Mouse (Mus musculus) megakaryocyte, embryonic 14.5 days (primary cell): ENCODE results near the gene Txndc2. TPM values are rescaled to one million over a fixed set of nuclear protein-coding genes. Genes with fewer than 3 reads are reported as not detected.
A peak's percentile ranks its signal among the peaks of the same experiment; 100 is the strongest.

ENCODE experiments used
- H3K27me3 ChIP-seq: replicated peaks from 2 replicates; pipeline ENCODE3; 2012; ENCODE audit warnings: inconsistent platforms
- H3K36me3 ChIP-seq: replicated peaks from 2 replicates; pipeline ENCODE3; 2012; ENCODE audit warnings: low read length, inconsistent platforms, mixed read lengths
- H3K4me1 ChIP-seq: 2 replicates; pipeline ENCODE4 v1.6.1; 2012; ENCODE audit warnings: inconsistent platforms
- H3K4me3 ChIP-seq: replicated peaks from 2 replicates; pipeline ENCODE3; 2012; ENCODE audit warnings: moderate library complexity, mild to moderate bottlenecking, inconsistent platforms
- H3K9me3 ChIP-seq: 2 replicates; pipeline ENCODE4 v1.6.1; 2012; ENCODE audit warnings: inconsistent platforms
- FLI1 ChIP-seq: IDR thresholded peaks from 2 replicates; pipeline ENCODE4 v1.6.1; 2012; ENCODE audit warnings: low read length, inconsistent platforms, mixed read lengths
- GATA1 ChIP-seq: IDR thresholded peaks from 3 replicates; pipeline ENCODE4 v1.6.1; 2012; ENCODE audit warnings: mixed read lengths, low read length, inconsistent platforms, borderline replicate concordance
- polyA plus RNA-seq: library from polyadenylated mRNA; stranded (reverse); fragments of >175 nt; gene quantifications from 2 replicates; pipeline ENCODE4 v1.2.3, GENCODE M21; 2012; ENCODE audit warnings: low replicate concordance; ENCODE audit not compliant: insufficient read depth

Gene Txndc2
- polyA plus RNA-seq, 1 experiment, result not detected

DNA sequence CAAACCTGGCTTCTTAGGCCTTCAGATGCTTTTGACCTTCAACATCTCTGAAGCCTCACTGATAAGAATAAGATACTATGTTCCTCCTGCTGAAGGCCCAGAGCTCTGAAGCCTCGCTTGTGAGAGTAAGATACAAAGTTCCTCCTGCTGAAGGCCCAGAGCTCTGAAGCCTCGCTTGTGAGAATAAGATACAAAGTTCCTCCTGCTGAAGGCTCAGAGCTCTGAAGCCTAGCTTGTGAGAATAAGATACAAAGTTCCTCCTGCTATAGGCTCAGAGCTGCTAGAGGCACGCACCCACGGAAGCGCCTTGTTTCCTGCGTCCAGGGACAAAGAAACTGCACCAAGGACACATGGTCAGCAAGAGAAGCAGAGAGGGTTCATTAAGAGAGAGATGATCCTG is 14.8 kb upstream of the Txndc2 start:
- H3K4me3 ChIP-seq, result no peak overlapping the region
- peaks cover 12% of the 10 kb centered on the region for H3K4me1 ChIP-seq
- H3K36me3 ChIP-seq, result peaks cover 5% of the 10 kb centered on the region
- TF ChIP-seq FLI1, result no peak
- no peaks in the 10 kb centered on the region for H3K9me3 ChIP-seq
- peaks cover 7% of the 10 kb centered on the region for H3K27me3 ChIP-seq

DNA sequence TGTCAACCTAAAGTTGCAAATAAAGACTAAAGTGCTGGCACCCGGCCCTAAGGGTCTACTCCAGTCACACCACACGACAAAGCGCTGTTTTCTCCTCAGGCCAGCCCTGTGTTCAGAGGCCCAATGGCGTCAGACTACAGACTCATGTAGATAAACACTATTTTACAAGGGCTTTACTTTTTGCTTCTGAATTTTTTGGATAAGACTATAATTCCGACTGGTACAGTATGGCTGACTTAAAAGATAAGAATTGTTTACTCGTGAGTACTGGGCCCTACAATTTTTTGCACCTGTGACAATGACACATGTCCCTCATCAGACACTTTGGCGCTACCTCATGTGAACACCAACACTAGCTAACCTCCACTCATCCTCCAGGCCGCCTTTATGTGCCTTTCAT is 14.1 kb upstream of the Txndc2 start:
- H3K9me3 ChIP-seq, result no peaks in the 10 kb centered on the region
- H3K36me3 ChIP-seq, result peaks cover 5% of the 10 kb centered on the region
- no peak overlapping the region for H3K4me3 ChIP-seq
- H3K27me3 ChIP-seq, result peaks cover 7% of the 10 kb centered on the region
- TF ChIP-seq FLI1 (no peak), GATA1 (no peak)
- H3K4me1 ChIP-seq, result peaks cover 12% of the 10 kb centered on the region

DNA sequence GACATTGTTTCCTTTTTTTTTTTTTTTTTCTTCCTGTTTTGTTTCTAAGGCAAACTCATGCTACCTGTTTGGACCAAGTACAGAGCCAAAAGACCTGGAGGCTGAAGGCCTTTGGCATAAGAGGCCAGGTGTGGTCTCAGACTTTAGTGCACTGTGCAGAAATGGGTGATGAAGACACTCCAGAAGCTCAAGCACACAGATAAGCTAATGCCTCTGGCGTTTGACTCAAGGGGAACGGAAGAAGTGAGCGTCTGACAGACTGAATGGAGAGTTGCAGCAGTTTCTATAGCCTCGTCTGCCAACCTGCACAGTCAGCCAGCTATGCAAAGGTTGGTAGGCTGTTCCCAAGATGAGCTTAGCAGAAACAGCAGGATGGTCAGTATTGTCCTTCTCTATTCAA is 13.6 kb upstream of the Txndc2 start:
- peaks cover 5% of the 10 kb centered on the region for H3K36me3 ChIP-seq
- peaks cover 7% of the 10 kb centered on the region for H3K27me3 ChIP-seq
- peaks cover 12% of the 10 kb centered on the region for H3K4me1 ChIP-seq
- no peaks in the 10 kb centered on the region for H3K9me3 ChIP-seq
- no peak for TF ChIP-seq GATA1
- no peak for TF ChIP-seq FLI1
- H3K4me3 ChIP-seq, result no peak overlapping the region

DNA sequence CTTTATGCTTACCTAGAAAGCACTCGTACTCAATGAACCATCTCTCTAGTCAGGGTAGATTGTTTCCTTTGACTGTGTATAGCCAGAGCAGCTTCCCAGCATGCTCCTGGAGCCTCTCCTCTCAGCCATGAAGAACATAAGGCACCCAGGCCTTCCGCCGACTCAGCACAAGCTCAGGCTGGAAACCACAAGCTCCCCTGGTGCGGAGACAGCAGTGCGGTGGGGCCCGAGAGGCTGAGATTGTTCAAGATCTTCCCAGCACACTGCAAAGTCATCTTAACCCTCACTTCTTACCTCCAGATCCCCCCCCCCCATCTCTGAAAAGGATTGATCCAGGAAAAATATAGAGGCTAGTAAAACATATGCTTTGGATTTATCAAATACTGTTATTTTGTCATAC is 8.6 kb upstream of the Txndc2 start:
- TF ChIP-seq FLI1 (no peak), GATA1 (no peak)
- Histone ChIP-seq H3K4me1 (peaks cover 24% of the 10 kb centered on the region), H3K9me3 (peaks cover 11% of the 10 kb centered on the region), H3K27me3 (peaks cover 23% of the 10 kb centered on the region), H3K4me3 (no peak overlapping the region), H3K36me3 (peaks cover 5% of the 10 kb centered on the region)

DNA sequence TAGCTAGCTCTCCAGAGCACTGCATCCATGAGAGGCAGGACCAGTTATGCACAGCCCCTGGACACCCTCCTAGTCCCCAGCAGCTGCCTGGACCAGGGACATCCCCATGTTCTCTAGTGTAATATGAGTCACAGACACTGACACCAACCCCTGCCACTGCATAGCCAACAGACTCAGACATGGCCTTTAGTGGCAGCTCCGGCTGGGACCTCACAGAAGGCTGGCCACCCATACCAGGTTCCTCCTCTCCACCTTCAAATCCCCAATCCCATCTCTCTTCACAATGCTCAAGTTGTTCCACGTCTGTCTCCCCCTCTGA is 7.2 kb upstream of the Txndc2 start:
- Histone ChIP-seq H3K36me3 (peaks cover 5% of the 10 kb centered on the region), H3K27me3 (peaks cover 27% of the 10 kb centered on the region), H3K4me3 (peak overlapping the region; percentile 40), H3K4me1 (peaks cover 24% of the 10 kb centered on the region), H3K9me3 (peaks cover 18% of the 10 kb centered on the region)
- TF ChIP-seq FLI1 (no peak), GATA1 (no peak)

DNA sequence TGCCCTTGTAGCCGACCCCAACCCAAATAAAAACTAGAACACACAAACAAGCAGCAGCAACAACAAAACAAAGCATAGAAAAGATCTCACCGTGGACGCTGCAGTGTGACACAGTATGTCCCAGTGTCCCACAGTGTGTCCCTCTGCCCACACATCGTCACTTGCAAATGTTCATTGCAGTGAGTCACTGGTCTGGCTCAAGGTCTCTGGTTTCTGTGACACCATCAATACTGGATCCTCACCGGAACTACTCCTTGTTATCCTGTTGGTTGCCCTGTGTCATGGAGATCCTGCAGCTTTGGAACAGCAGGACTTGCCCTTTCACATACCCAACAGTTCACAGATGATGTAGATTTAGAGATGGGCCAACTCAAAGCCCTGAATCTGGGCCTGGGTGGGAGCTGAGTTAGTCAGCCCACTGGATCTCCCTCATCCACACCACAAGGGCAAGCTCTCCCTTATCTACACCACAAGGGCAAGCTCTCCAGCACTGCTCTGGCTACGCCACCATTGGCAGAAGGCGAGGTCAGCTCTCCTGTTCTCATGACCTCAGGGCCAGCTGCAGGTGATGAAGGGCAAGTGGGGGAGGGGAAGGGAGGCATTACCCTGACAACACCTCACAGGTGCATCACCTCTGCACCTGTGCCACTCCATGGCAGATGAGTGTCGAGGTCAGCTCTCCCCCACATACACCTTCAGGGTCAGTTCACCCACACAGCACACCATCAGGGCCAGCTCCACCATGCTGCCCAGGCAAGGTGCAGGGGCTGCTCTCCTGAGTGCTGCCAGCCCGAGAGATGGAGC is 6.6 kb upstream of the Txndc2 start:
- Histone ChIP-seq H3K27me3 (peaks cover 33% of the 10 kb centered on the region), H3K9me3 (peaks cover 22% of the 10 kb centered on the region), H3K4me3 (peak overlapping the region; percentile 34), H3K36me3 (peaks cover 5% of the 10 kb centered on the region), H3K4me1 (peaks cover 24% of the 10 kb centered on the region)
- TF ChIP-seq FLI1 (no peak), GATA1 (no peak)

DNA sequence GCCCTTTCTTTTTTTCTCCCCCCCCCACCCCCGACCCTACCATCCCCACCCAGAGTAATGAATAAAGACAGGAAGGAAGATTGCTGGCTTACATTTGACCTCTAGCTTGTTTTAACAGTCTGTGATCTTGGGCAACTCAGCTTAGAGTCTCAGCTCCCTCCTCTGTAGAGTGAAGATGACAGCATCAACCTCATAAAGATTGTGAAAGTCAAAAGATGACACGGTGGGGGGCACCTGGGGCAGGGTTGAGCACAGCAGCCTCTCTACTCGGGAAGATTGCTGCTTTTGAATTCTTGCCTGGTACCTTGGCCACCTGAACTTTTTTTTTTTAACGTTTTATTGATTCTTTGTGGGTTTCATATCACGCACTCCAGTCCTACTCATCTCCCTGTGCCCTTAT is 6.0 kb upstream of the Txndc2 start:
- Histone ChIP-seq H3K27me3 (peaks cover 30% of the 10 kb centered on the region), H3K36me3 (peaks cover 5% of the 10 kb centered on the region), H3K4me3 (no peak overlapping the region), H3K9me3 (peaks cover 22% of the 10 kb centered on the region), H3K4me1 (peaks cover 27% of the 10 kb centered on the region)
- no peak for TF ChIP-seq GATA1
- TF ChIP-seq FLI1, result no peak

DNA sequence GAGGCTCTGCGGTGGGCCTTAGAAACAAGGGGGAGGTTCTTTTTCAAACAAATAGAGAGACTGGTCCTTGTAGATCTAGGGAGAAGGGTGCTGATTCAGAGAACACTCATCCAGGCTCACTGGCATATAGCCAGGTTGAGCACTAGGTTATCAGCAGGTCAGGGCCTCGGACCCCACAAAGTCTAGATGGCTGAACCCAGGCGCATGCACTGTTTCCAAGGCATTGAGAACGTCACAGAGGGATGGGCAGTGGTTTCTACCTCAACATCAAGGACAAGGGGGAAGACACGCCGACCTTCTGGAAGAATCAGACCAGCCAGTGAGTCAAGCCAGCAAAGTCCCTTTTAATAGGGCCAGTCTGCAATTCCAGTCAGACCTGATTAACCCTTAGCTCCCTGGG is 5.3 kb upstream of the Txndc2 start:
- H3K4me1 ChIP-seq, result peaks cover 31% of the 10 kb centered on the region
- peaks cover 31% of the 10 kb centered on the region for H3K27me3 ChIP-seq
- H3K4me3 ChIP-seq, result no peak overlapping the region
- TF ChIP-seq GATA1, result no peak
- no peak for TF ChIP-seq FLI1
- H3K9me3 ChIP-seq, result peaks cover 22% of the 10 kb centered on the region
- H3K36me3 ChIP-seq, result peaks cover under 1% of the 10 kb centered on the region

DNA sequence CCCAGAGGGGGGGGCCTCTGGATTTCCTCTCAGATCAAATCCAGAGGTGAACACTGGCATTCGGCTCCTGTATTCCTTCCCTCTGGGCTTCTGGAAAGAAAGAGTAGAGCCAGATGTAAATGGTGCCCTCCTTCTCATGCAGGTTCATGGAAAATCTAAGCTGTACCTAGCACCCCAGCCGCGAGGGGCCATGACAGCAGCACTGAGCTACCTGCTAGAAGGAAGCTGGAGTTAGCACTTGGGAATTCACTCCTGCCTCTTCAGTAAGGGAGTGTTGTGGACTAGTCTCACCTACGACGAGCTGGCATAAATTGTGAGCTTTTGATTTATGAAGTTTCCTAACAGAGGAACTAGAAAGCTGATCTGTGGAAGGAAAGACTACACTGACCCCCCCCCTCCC is 1.6 kb upstream of the Txndc2 start:
- peaks cover 32% of the 10 kb centered on the region for H3K4me1 ChIP-seq
- TF ChIP-seq FLI1 (no peak), GATA1 (no peak)
- peaks cover 22% of the 10 kb centered on the region for H3K9me3 ChIP-seq
- no peaks in the 10 kb centered on the region for H3K36me3 ChIP-seq
- H3K27me3 ChIP-seq, result peaks cover 33% of the 10 kb centered on the region
- no peak overlapping the region for H3K4me3 ChIP-seq

DNA sequence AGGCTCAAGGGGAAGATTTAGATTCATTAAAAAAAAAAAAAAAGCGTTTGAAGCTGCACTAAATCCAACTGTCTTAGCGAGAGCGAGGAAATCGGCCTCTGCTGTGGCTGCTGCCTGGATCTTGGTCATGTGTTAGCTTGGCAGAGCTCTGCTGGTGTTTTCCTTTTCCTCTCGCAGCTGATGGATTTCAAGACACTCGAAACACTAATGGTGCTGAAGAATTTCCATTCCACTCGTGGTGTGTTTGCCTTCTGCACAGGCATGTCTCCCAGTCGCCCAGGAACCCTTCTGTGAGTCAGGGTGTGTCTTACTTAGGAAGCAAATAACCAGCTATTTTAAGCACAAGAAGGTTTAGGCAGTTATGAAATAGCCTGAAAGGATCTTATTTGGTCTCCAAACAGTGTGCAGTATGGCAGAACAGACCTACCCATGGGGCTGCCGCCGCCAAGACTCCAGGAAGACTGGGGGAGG is 1.1 kb upstream of the Txndc2 start:
- no peaks in the 10 kb centered on the region for H3K36me3 ChIP-seq
- peaks cover 30% of the 10 kb centered on the region for H3K27me3 ChIP-seq
- no peak for TF ChIP-seq FLI1
- no peak for TF ChIP-seq GATA1
- H3K4me3 ChIP-seq, result no peak overlapping the region
- H3K9me3 ChIP-seq, result peaks cover 22% of the 10 kb centered on the region
- peaks cover 27% of the 10 kb centered on the region for H3K4me1 ChIP-seq
